Mouse (Mus musculus): ENCODE results near the gene Usp28.

Usp28 gene

DNA sequence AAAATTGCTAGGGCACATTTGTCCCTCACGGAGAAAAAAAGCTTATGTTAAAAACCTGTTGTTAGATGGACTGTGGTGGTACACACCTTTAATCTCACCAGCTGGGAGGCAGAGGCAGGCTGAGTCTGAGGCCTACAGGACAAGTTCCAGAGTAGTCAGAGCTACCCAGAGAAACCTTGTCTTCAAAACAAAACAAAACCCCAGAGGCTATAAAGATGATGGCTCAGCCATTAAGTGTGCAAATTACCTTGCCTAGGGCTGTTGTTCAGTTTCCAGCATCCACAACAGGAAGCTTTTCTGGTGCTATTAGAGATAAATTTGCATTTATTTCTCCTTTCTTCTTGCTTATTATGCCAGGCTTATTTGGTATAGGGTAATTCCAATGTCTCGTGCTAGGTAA is 39.4 kb downstream of the Usp28 start:
- DNase-seq, result no peak

DNA sequence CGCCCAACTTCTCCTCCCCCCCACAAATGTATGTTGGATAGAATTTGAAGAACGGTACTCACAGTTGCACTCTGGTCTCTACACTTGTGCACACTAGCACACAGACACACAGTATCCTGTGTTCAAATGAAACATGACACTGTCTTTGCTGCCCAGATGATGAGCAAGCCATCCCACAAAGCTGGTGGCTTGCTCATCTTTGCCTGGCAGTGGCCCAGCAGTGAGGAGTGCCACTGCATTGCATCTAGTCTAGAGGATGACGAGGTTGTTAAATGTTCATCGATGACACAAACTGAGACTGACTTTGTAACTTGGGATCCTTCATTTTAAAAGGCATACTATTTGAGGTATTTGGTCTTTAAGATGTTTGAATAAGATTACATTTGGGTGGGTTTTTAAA is 49.6 kb downstream of the Usp28 start:
- DNase-seq, result no peak

DNA sequence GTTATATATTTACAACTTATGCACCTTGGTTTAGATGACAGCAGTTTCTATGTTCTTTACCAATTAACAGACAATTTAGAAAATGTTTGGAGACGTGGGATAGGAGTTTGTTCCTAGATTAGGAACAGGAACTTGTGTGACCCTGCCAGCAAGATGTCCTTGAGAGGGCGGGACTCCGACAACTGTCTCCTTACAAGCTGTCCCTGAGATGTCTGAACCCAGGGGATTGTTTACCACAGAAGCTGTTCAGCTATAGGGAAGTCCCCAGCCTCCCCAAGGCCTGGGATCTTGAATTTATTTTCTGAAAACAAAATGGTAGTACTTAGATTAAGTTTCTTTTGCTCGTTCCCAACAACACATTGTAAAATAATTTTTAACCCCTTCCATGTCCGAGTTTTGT is 65.7 kb downstream of the Usp28 start:
- no peak for DNase-seq

DNA sequence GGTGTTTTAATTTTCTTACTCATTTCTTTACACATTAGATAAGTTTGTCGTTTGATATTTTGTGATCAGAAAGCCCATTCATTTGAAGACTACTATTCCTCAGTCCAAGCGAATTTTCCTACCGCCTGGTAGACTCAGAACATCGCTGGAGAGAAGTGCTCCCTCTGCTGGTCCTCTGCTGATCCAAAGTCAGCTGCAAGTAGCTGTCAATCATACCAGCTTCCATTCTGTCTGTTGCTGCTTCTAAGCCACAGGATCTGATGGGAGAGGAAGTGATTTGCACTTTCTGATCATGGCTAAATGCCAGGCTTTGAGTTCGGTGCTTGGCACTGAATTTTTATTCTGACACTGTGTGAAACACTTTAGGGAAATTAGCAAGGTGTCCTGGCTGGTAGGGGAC is 66.2 kb downstream of the Usp28 start:
- peak; percentile 62 for DNase-seq

DNA sequence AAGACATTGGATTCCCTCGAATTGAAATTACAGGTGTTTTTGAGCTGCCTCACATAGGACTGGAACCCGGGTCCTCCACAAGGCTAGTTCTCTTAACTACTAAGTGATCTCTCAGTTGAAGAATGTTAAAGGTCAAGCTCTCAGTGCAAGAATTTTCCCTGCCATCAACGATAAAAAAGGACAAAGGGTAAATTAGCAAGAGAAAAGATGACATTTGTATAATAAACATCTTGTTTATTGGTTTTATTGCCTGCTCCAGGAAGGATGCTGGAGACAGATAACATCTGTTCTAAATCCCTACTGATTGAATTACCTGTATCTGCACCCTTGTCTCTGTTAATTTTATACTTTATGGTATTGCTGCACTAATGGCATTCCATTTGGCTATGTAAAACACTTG is 68.9 kb downstream of the Usp28 start:
- DNase-seq, result no peak

DNA sequence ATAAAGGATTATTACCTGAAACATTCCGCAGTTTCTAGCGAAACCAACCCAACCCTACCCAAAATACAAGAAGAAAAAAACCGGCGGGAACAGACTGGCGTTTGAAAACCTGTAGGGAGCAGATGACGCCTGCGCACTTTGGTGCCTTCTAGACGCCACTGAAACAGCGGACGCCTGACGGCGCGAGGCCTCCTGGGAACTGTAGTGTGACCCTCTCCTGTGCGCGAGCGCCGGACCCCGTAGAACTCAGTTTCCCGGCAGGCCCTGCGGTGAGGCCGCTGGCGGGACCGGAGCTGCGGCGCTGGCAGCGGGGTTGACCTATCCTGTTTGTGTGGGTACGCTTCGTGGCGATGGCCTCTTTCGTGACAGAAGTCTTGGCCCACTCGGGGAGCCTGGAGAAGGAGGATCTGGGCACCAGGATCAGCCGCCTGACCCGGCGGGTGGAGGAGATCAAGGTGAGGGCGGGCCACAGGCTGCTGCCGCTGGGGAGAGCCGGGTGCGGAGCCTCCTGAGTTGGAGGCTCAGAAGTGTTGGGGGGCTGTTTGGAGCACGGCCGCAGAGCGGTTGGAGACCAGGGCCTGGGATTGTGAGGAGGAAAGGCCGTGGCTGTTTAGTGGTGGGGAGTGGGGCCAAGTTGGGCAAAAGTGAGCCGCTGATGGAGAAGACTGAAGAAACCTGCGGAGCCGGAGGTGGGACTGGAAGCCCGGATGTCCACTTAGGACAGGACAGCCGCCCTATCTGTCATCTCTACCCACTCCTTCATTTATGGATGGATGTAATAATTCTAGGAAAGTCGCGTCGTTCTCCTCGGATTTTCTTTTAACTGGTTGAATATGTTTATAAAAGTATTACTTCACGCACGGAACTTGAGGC is 70.4 kb downstream of the Usp28 start, which contains the start of gene Zw10:
Zw10 (plus strand) TSS at position 281 of the 873 bp plus-strand sequence.
- peak; percentile 93 for DNase-seq

DNA sequence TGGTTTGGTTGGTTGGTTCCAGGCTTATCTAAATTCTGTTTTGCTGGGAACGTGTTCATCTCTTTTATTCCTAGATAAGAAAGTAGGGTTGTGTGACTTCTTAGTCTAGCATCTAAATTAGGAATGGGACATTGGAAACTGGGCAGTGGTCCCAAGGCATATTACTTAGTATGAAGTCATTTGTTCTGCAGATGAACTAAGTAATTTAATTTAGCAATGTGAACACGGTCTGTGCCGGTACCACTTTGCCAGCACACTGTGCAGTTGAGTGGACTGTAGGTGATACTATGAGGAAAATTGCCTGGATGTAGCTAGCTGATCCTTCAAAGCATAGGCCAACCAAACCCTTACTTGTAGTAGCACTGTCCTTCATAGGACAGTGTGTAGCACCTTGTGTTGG is 91.7 kb downstream of the Usp28 start:
- DNase-seq, result no peak

DNA sequence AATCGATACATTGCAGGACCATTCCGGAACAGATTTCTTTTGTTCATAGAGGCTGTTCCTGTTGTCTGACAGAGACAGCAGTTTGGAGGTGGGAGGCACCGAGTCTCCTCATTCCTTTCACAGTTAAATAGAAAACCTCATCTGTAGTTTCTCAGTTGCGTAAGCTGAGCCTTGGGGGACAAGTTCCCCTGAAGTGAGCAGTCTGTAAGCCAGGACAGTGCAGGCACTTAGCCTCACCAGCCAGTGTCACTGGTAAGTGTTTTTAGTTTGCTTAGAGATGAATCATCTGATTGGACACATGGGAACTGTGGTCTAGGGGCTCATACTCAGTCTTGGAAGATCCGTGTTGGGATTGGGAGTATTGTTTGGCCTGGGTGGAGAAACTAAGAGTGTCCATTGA is 95.9 kb downstream of the Usp28 start, which contains the start of gene Tmprss5:
Tmprss5 (plus strand) TSS at position 154 of the 400 bp plus-strand sequence.
- no peak for DNase-seq

DNA sequence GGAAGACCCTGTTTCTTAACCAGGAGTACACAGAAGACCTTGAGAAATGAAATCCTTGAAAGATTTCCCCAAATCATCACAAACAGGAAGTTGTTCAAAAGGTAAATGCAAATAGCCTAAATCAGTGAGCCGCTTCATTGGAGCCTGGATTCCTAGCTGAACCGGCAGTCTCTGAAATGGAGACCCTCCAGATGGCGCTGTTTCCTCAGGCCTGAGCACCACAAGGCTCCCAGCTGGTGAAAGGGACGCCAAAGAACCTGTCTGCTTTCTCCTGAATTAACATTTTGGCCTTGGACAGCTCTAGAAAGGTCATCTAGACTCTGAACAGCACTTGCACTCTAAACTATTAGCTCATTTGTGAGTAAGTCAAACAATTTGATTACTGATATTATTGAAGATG is 96.4 kb downstream of the Usp28 start:
- DNase-seq, result peak; percentile 73

DNA sequence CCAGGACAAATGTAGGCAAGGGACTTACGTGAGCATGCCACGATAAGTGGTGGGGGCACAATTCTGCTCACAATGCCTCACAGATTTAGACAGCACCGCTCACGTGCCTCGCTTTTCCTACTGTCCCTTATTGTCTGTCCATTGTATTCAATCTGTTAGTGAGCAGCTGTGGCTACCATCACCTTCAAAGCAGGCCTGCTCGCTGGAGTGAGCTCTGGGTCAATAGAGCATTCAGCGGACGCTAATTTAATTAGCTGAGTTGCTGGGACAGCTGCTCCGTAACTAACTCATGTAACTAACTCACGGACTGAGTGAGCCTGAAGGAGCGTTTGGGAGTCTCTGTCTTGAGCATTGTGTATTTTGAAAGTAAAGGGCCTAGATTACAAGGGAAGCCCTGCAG is 102.1 kb downstream of the Usp28 start:
- no peak for DNase-seq

Measured in kidney, adult 18-20 months (tissue).